Comparison of ENCODE assay signal across 17 mouse cellular contexts in the genomic region with DNA sequence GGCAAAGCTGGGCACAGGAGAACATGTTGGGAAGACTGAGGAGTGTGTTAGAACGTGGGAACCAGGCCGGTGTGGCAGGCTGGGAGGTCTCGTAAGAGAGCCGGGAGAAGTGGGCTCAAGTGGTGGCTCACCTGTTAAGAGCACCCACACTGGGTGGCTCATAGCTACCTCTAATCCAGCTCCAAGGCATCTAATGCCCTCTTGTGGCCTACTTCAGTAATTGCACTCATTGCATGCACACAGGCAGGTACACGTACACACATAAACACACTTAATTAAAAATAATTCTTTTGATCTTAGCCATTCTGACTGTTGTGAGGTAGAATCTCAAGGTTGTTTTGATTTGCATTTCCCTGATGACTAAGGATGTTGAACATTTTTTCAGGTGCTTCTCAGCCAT. TPM values are rescaled to one million over a fixed set of nuclear protein-coding genes. Genes with fewer than 3 reads are reported as not detected.
A peak's percentile ranks its signal among the peaks of the same experiment; 100 is the strongest.
DNase-seq lines count a peak whose midpoint lies in the region; ATAC-seq and TF ChIP-seq lines count a peak whose summit lies in the region.
"Had no signal": no experiment of that assay in that cellular context is flagged by ENCODE, and none has a peak within 500 bp of the region (broad histone marks: within the 10 kb centered on the region; RNA-seq: fewer than 3 reads in every experiment).

No protein-coding gene starts in this region.

- TF ChIP-seq POLR2A in thymus, adult 2 months (IDR thresholded peaks at IDR 0.05; ENCODE audit: control insufficient read depth, extremely low read depth, insufficient read depth, low read length, poor library complexity) = no peak

- no peak for ATAC-seq in Patski
- ATAC-seq: forebrain, embryonic 16.5 days; intestine, embryonic 15.5 days had no signal

- POLR2A ChIA-PET in Patski (lab: Charles Lee) = no interaction called here

- CTCF ChIA-PET in Patski (lab: Charles Lee) = no interaction called here

- H3K27me3 ChIP-seq in thymus, adult 2 months (ENCODE audit: control insufficient read depth, insufficient read depth, low read length) = no peaks in the 10 kb centered on the region
- peaks cover 12% of the 10 kb centered on the region for H3K27me3 ChIP-seq in Patski
- H3K27me3 ChIP-seq: embryonic facial prominence, embryonic 12.5 days; intestine, embryonic 15.5 days; limb, embryonic 13.5 days had no signal

- peak; percentile 52 for TF ChIP-seq CTCF in layer of hippocampus, adult 2 months (conservative IDR thresholded peaks at IDR 0.05)
- 0 out of 2 replicates have a peak, but pooled peaks have one; percentile 19 for TF ChIP-seq CTCF in thymus, adult 2 months (IDR thresholded peaks at IDR 0.05; ENCODE audit: borderline replicate concordance, control insufficient read depth, extremely low read depth, insufficient read depth, low read length, poor library complexity)
- TF ChIP-seq CTCF in Patski (IDR thresholded peaks at IDR 0.05) = peak; percentile 24

- H3K27ac ChIP-seq in layer of hippocampus, adult 2 months = no peak overlapping the region
- H3K27ac ChIP-seq in thymus, adult 2 months (ENCODE audit: control insufficient read depth, insufficient read depth, low read length) = no peak overlapping the region
- H3K27ac ChIP-seq: embryonic facial prominence, embryonic 12.5 days; intestine, embryonic 15.5 days; limb, embryonic 13.5 days had no signal

- no peaks in the 10 kb centered on the region for H3K4me1 ChIP-seq in thymus, adult 2 months (replicated peaks; ENCODE audit: control insufficient read depth, insufficient read depth, low read length)
- H3K4me1 ChIP-seq: embryonic facial prominence, embryonic 12.5 days; intestine, embryonic 15.5 days; limb, embryonic 13.5 days had no signal

- in situ Hi-C loops in Patski (cut with MboI; ENCODE audit: low pct_unique_long_range_greater_than_20kb) = no loop called here

- WGBS in thymus, adult 2 months = 99% methylated on average over 5 of the region's 5 CpGs

- H3K36me3 ChIP-seq in thymus, adult 2 months (ENCODE audit: control insufficient read depth, insufficient read depth, low read length) = no peaks in the 10 kb centered on the region
- H3K36me3 ChIP-seq: embryonic facial prominence, embryonic 12.5 days; intestine, embryonic 15.5 days; limb, embryonic 13.5 days had no signal

- DNase-seq in layer of hippocampus, adult 2 months (ENCODE audit: low spot score in 2 of 2) = no peak
- no peak for DNase-seq in layer of hippocampus, adult 11-12 months (ENCODE audit: low spot score)
- no peak for DNase-seq in thymus, adult 2 months
- no peak for DNase-seq in thymus, postnatal 0 days (ENCODE audit: low spot score)
- DNase-seq in Patski (ENCODE audit: low read depth, low spot score) = no peak
- no peak for DNase-seq in T-cell, adult 2 months (ENCODE audit: low spot score)
- no peak for DNase-seq in natural killer cell, adult 2 months (ENCODE audit: low spot score in 2 of 2)
- DNase-seq: cerebellum, adult 18-20 months; kidney, postnatal 10 days; lung, adult 18-20 months; midbrain, embryonic 14.5 days; right cerebral cortex, adult 18-20 months; thymus, postnatal 25 days had no signal

- H3K4me3 ChIP-seq in layer of hippocampus, adult 2 months = no peak overlapping the region
- H3K4me3 ChIP-seq in thymus, adult 2 months (ENCODE audit: control insufficient read depth, insufficient read depth, low read length) = no peak overlapping the region
- H3K4me3 ChIP-seq: embryonic facial prominence, embryonic 12.5 days; intestine, embryonic 15.5 days; limb, embryonic 13.5 days had no signal

RNA-seq across cellular contexts. Expression of a gene that starts 55.9 kb away (rescaled TPM):
- total RNA-seq in layer of hippocampus, adult 2 months (2021) = 10 to 100 TPM; 54.7 to 58.7 TPM
- 0.31 and 1.5 TPM in 2 replicates for polyA plus RNA-seq in thymus, adult 2 months (2012; rRNA removed)
- polyA plus RNA-seq in thymus, postnatal 0 days (2015; fragmentation: Nextera tagmentation; extraction: Ambion mirVana) = 0.40 TPM in 1 of 2 replicates, not detected in the other
- 2.1 TPM for polyA plus RNA-seq in Patski (2021)
